Mouse (Mus musculus) CH12.LX (cell line): Measurements from ENCODE around the gene Zbtb44. TPM values are rescaled to one million over a fixed set of nuclear protein-coding genes. Genes with fewer than 3 reads are reported as not detected.

ENCODE experiments used
- DNase-seq: peaks from one replicate; pipeline ENCODE4 v3.0.0-alpha.2; 2013; ENCODE audit errors: extremely low read depth
- H3K27ac ChIP-seq: 2 replicates; pipeline ENCODE4 v1.5.1; 2012; ENCODE audit warnings: low read depth, mild to moderate bottlenecking, control low read depth, moderate library complexity; ENCODE audit not compliant: insufficient read depth
- H3K27me3 ChIP-seq: replicated peaks from 2 replicates; pipeline ENCODE3; 2012; ENCODE audit warnings: inconsistent platforms
- H3K36me3 ChIP-seq, 2 experiments: replicated peaks in 1 of 2; 2 replicates each; pipeline versions ENCODE3 to v1.6.1; 2012; ENCODE audit warnings: inconsistent platforms in 1 of 2, low read length in 1 of 2, mild to moderate bottlenecking in 1 of 2, mixed read lengths in 1 of 2, moderate library complexity in 1 of 2; ENCODE audit not compliant: control insufficient read depth in 1 of 2, insufficient read depth in 1 of 2
- H3K4me1 ChIP-seq, 2 experiments: 2 replicates each; pipeline ENCODE4 v1.6.1; 2012; ENCODE audit warnings: inconsistent platforms in 1 of 2, moderate library complexity in 1 of 2; ENCODE audit not compliant: insufficient read depth in 2 of 2, control insufficient read depth in 1 of 2
- H3K4me2 ChIP-seq: 2 replicates; pipeline ENCODE4 v1.6.1; 2012; ENCODE audit warnings: low read depth, mild to moderate bottlenecking, control low read depth; ENCODE audit not compliant: poor library complexity, insufficient read depth, severe bottlenecking
- H3K4me3 ChIP-seq, 3 experiments: fragments of 150-350 bp in 1 of 3; sonication (generic) in 1 of 3; replicated peaks in 1 of 3; 2 replicates each; pipeline versions ENCODE3 to v1.5.1; 2011 to 2012; ENCODE audit warnings: low read depth in 2 of 3, low read length in 2 of 3, mild to moderate bottlenecking in 2 of 3, moderate library complexity in 2 of 3, control low read depth in 1 of 3, improper control_type of control experiment in 1 of 3, inconsistent platforms in 1 of 3, mixed read lengths in 1 of 3; ENCODE audit not compliant: poor library complexity in 1 of 3
- H3K79me2 ChIP-seq: replicated peaks from 2 replicates; pipeline ENCODE4 v1.6.1; 2012; ENCODE audit warnings: mild to moderate bottlenecking, moderate library complexity; ENCODE audit not compliant: control insufficient read depth, poor library complexity, insufficient read depth, severe bottlenecking; ENCODE audit errors: extremely low read depth
- H3K9ac ChIP-seq: 2 replicates; pipeline ENCODE4 v1.6.1; 2012; ENCODE audit warnings: low read depth, mild to moderate bottlenecking, control low read depth, moderate library complexity; ENCODE audit not compliant: insufficient read depth
- H3K9me3 ChIP-seq: replicated peaks from 2 replicates; pipeline ENCODE3; 2012; ENCODE audit warnings: low read length, inconsistent platforms, mixed read lengths
- BHLHE40 ChIP-seq: IDR thresholded peaks from 2 replicates; pipeline ENCODE4 v1.6.1; 2011; ENCODE audit warnings: mild to moderate bottlenecking, low read depth, low read length, improper control_type of control experiment
- CHD1 ChIP-seq: IDR thresholded peaks from 2 replicates; pipeline ENCODE4 v1.6.1; 2012; ENCODE audit warnings: low read depth, low read length, improper control_type of control experiment, inconsistent platforms
- E2F4 ChIP-seq: IDR thresholded peaks from 2 replicates; pipeline ENCODE4 v1.6.1; 2011; ENCODE audit warnings: low read depth, low read length, improper control_type of control experiment; ENCODE audit not compliant: insufficient replicate concordance
- ELF1 ChIP-seq: IDR thresholded peaks from 2 replicates; pipeline ENCODE4 v1.6.1; 2014; ENCODE audit warnings: low read depth, mild to moderate bottlenecking, inconsistent platforms, low read length, improper control_type of control experiment
- GABPA ChIP-seq: IDR thresholded peaks from 2 replicates; pipeline ENCODE4 v1.6.1; 2012; ENCODE audit warnings: low read depth, low read length, improper control_type of control experiment, inconsistent platforms; ENCODE audit not compliant: insufficient replicate concordance
- JUN ChIP-seq: IDR thresholded peaks from 2 replicates; pipeline ENCODE4 v1.6.1; 2011; ENCODE audit warnings: low read depth, mild to moderate bottlenecking, low read length, improper control_type of control experiment, moderate library complexity; ENCODE audit not compliant: insufficient read depth
- KAT2A ChIP-seq: IDR thresholded peaks from 2 replicates; pipeline ENCODE4 v1.6.1; 2012; ENCODE audit warnings: low read length, improper control_type of control experiment, inconsistent platforms; ENCODE audit not compliant: insufficient replicate concordance
- MAFK ChIP-seq: IDR thresholded peaks from 2 replicates; pipeline ENCODE4 v1.6.1; 2011; ENCODE audit warnings: low read length, improper control_type of control experiment; ENCODE audit not compliant: insufficient replicate concordance
- MAX ChIP-seq: IDR thresholded peaks from 2 replicates; pipeline ENCODE4 v1.6.1; 2011; ENCODE audit warnings: low read length, improper control_type of control experiment
- MAZ ChIP-seq: IDR thresholded peaks from 2 replicates; pipeline ENCODE4 v1.6.1; 2012; ENCODE audit warnings: low read depth, mild to moderate bottlenecking, inconsistent platforms, low read length, improper control_type of control experiment, moderate library complexity
- MXI1 ChIP-seq: IDR thresholded peaks from 2 replicates; pipeline ENCODE4 v1.6.1; 2011; ENCODE audit warnings: mild to moderate bottlenecking, low read depth, low read length, improper control_type of control experiment
- NRF1 ChIP-seq: IDR thresholded peaks from 2 replicates; pipeline ENCODE4 v1.6.1; 2014; ENCODE audit warnings: low read depth, mild to moderate bottlenecking, inconsistent platforms, low read length, improper control_type of control experiment, moderate library complexity
- PAX5 ChIP-seq: IDR thresholded peaks from 2 replicates; pipeline ENCODE4 v1.6.1; 2012; ENCODE audit warnings: low read length, inconsistent platforms, mixed read lengths
- POLR2A ChIP-seq: IDR thresholded peaks from 2 replicates; pipeline ENCODE4 v1.6.1; 2011; ENCODE audit warnings: low read depth, mild to moderate bottlenecking, improper control_type of control experiment, low read length
- POLR2AphosphoS2 ChIP-seq: IDR thresholded peaks from 2 replicates; pipeline ENCODE4 v1.6.1; 2011; ENCODE audit warnings: low read depth, low read length, improper control_type of control experiment
- RAD21 ChIP-seq: IDR thresholded peaks from 2 replicates; pipeline ENCODE4 v1.6.1; 2011; ENCODE audit warnings: low read depth, mild to moderate bottlenecking, low read length, improper control_type of control experiment, moderate library complexity
- RCOR1 ChIP-seq: conservative IDR thresholded peaks from 2 replicates; pipeline ENCODE4 v1.6.1; 2012; ENCODE audit warnings: low read depth, mild to moderate bottlenecking, inconsistent platforms, low read length, improper control_type of control experiment
- SIN3A ChIP-seq: IDR thresholded peaks from 2 replicates; pipeline ENCODE4 v1.6.1; 2012; ENCODE audit warnings: low read length, improper control_type of control experiment, inconsistent platforms
- SMC3 ChIP-seq: IDR thresholded peaks from 2 replicates; pipeline ENCODE4 v1.6.1; 2011; ENCODE audit warnings: low read depth, low read length, improper control_type of control experiment
- TBP ChIP-seq: conservative IDR thresholded peaks from 2 replicates; pipeline ENCODE4 v1.6.1; 2011; ENCODE audit warnings: low read depth, low read length, improper control_type of control experiment
- TCF12 ChIP-seq: IDR thresholded peaks from 2 replicates; pipeline ENCODE4 v1.6.1; 2014; ENCODE audit warnings: low read depth, mild to moderate bottlenecking, inconsistent platforms, low read length, improper control_type of control experiment
- USF2 ChIP-seq: conservative IDR thresholded peaks from 2 replicates; pipeline ENCODE4 v1.6.1; 2011; ENCODE audit warnings: low read depth, low read length, improper control_type of control experiment
- ZC3H11A ChIP-seq: IDR thresholded peaks from 2 replicates; pipeline ENCODE4 v1.6.1; 2012; ENCODE audit warnings: low read depth, mild to moderate bottlenecking, inconsistent platforms, low read length, improper control_type of control experiment
- ZKSCAN1 ChIP-seq: IDR thresholded peaks from 2 replicates; pipeline ENCODE4 v1.6.1; 2012; ENCODE audit warnings: low read depth, inconsistent platforms, low read length, improper control_type of control experiment, borderline replicate concordance
- dilution Hi-C: fragments of 300-500 bp; cut with MboI; formaldehyde crosslinking; loops from 2 replicates; pipeline ENCODE4 v1.14.3; 2020; ENCODE audit warnings: low sequenced_read_pairs; ENCODE audit not compliant: extremely low pct_unique_long_range_greater_than_20kb, extremely low pct_ligation_motif_present
- in situ Hi-C: fragments of 300-500 bp; cut with MboI; formaldehyde crosslinking; loops from 3 replicates; pipeline ENCODE4 v1.14.3; 2019; ENCODE audit warnings: low sequenced_read_pairs, low pct_ligation_motif_present, low pct_unique_long_range_greater_than_20kb, mixed read lengths
- polyA plus RNA-seq: library from polyadenylated mRNA; unstranded; fragments of >175 nt; gene quantifications from 2 replicates; pipeline ENCODE4 v1.2.1, GENCODE M21; 2012; ENCODE audit warnings: low read depth; ENCODE audit not compliant: insufficient read length
- total RNA-seq, 2 experiments: library from RNA; depleted of rRNA; stranded (reverse); fragments of 300-350 nt in 1 of 2; fragments of >200 nt in 1 of 2; gene quantifications; 2 replicates each; pipeline ENCODE4 v1.2.3; 2012 to 2014

Zbtb44 gene
- total and polyA plus RNA-seq, 3 experiments = 9.1 to 14.3 (median 14.0) TPM

DNA sequence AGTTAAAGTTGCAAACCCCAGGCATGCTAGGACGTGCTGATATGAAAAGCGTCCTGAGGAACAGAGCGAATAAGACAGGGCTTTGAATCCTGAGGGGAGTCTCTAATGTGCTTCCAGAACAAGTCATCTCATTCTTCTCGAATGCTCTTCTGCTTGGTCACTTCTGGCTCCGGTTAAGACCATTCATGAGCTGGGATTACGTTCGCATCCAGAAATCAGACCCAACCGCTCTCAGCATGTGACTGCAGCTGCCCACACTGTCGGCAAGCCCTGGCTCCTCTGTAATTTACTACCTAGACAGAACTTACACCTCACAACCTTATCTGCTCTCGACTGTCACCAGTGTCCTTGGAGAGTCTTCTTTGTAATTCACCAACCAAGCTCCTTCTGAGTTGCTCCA, 29.8 kb upstream of the Zbtb44 start:
- Histone ChIP-seq H3K4me1 (no peaks in the 10 kb centered on the region), H3K27ac (no peak overlapping the region), H3K4me2 (no peak overlapping the region), H3K9ac (no peak overlapping the region), H3K79me2 (no peaks in the 10 kb centered on the region), H3K9me3 (no peaks in the 10 kb centered on the region)
- dilution Hi-C loops = no loop called here
- in situ Hi-C loops = no loop called here
- TF ChIP-seq MXI1 = no peak
- TF ChIP-seq PAX5 = no peak
- no peak for TF ChIP-seq ELF1
- no peak for TF ChIP-seq GABPA
- TF ChIP-seq RCOR1 = no peak
- no peak for TF ChIP-seq CHD1
- no peak for TF ChIP-seq BHLHE40
- no peak for TF ChIP-seq MAFK
- TF ChIP-seq E2F4 = no peak
- no peak for TF ChIP-seq ZKSCAN1
- TF ChIP-seq NRF1 = no peak
- no peak for TF ChIP-seq SMC3
- TF ChIP-seq JUN = no peak
- TF ChIP-seq USF2 = no peak
- TF ChIP-seq TCF12 = no peak
- no peak for TF ChIP-seq POLR2A
- TF ChIP-seq SIN3A = no peak
- TF ChIP-seq, all 38 proteins: peak for 0
- Histone ChIP-seq H3K4me3 (no peak overlapping the region), H3K27me3 (peaks cover 1% of the 10 kb centered on the region), H3K36me3 (no peaks in the 10 kb centered on the region)
- no peak for DNase-seq

DNA sequence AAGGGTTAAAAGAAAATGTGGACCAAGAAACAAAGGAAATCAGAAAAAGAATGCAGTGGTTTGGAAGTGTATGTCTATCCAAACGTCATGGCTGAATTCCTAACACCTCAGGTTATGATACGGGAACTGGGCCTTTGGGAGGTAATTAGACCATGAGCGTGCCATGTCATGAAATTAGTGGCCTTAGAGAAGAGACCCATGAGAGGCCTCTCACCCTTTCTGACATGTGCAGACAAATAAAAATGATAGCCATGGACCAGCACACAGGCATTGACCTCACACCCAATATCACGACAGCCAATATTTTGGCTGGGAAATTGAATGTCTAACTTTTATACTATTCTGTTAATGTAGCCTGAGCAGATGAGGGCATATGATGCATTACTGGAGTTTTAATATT, 27.9 kb upstream of the Zbtb44 start:
- Histone ChIP-seq H3K9me3 (no peaks in the 10 kb centered on the region), H3K4me2 (no peak overlapping the region), H3K27ac (no peak overlapping the region), H3K9ac (no peak overlapping the region), H3K27me3 (peaks cover under 1% of the 10 kb centered on the region), H3K79me2 (no peaks in the 10 kb centered on the region), H3K36me3 (no peaks in the 10 kb centered on the region)
- no peak for DNase-seq
- dilution Hi-C loops (no loop called here), in situ Hi-C loops (no loop called here)
- no peak for TF ChIP-seq ZC3H11A
- TF ChIP-seq TBP = no peak
- no peak for TF ChIP-seq PAX5
- TF ChIP-seq MAZ = no peak
- TF ChIP-seq POLR2AphosphoS2 = no peak
- TF ChIP-seq MAX = no peak
- no peak for TF ChIP-seq ELF1
- no peak for TF ChIP-seq KAT2A
- no peak for TF ChIP-seq BHLHE40
- no peak for TF ChIP-seq MAFK
- TF ChIP-seq RCOR1 = no peak
- no peak for TF ChIP-seq NRF1
- TF ChIP-seq RAD21 = no peak
- TF ChIP-seq USF2 = no peak
- no peak for TF ChIP-seq MXI1
- TF ChIP-seq, all 38 proteins: peak for 0
- Histone ChIP-seq H3K4me3 (no peak overlapping the region), H3K4me1 (no peaks in the 10 kb centered on the region)
